Mouse (Mus musculus) hindbrain, embryonic 16.5 days (tissue): ENCODE data around the gene Gtf2ird2. TPM values are rescaled to one million over a fixed set of nuclear protein-coding genes. Genes with fewer than 3 reads are reported as not detected.

ENCODE experiments used
- ATAC-seq: fragments of 200-750 bp; cut with Nextera tagmentation; 2 replicates; pipeline ENCODE4 v1.8.0; 2017; ENCODE audit warnings: moderate TSS enrichment, moderate library complexity
- H3K27ac ChIP-seq: fragments of 300-500 bp; sonication (generic); 2 replicates; pipeline ENCODE4 v1.5.1; 2014; ENCODE audit warnings: low read depth, mild to moderate bottlenecking, control low read depth, low read length, moderate library complexity
- H3K27me3 ChIP-seq: fragments of 300-500 bp; sonication (generic); replicated peaks from 2 replicates; pipeline ENCODE4 v1.6.1; 2014; ENCODE audit warnings: low read length; ENCODE audit not compliant: control insufficient read depth, insufficient read depth
- H3K36me3 ChIP-seq: fragments of 300-500 bp; sonication (generic); 2 replicates; pipeline ENCODE4 v1.6.1; 2014; ENCODE audit warnings: mild to moderate bottlenecking, low read length, moderate library complexity, mixed read lengths; ENCODE audit not compliant: control insufficient read depth, insufficient read depth
- H3K4me1 ChIP-seq: fragments of 300-500 bp; sonication (generic); 2 replicates; pipeline ENCODE4 v1.6.1; 2014; ENCODE audit warnings: low read depth, low read length; ENCODE audit not compliant: control insufficient read depth, insufficient read depth
- H3K4me2 ChIP-seq: fragments of 300-500 bp; sonication (generic); 2 replicates; pipeline ENCODE4 v1.6.1; 2014; ENCODE audit warnings: mild to moderate bottlenecking, low read length, control low read depth, moderate library complexity
- H3K4me3 ChIP-seq: fragments of 300-500 bp; sonication (generic); 2 replicates; pipeline ENCODE4 v1.5.1; 2014; ENCODE audit warnings: mild to moderate bottlenecking, low read length, control low read depth, moderate library complexity
- H3K9ac ChIP-seq: fragments of 300-500 bp; sonication (generic); 2 replicates; pipeline ENCODE4 v1.6.1; 2014; ENCODE audit warnings: low read depth, mild to moderate bottlenecking, control low read depth, low read length, moderate library complexity
- H3K9me3 ChIP-seq: fragments of 300-500 bp; sonication (generic); 2 replicates; pipeline ENCODE4 v1.6.1; 2014; ENCODE audit warnings: mild to moderate bottlenecking, low read length, moderate library complexity; ENCODE audit not compliant: control insufficient read depth
- WGBS: fragments of 180-500 bp; shearing (Covaris S2); extraction: QIAGEN DNeasy Blood & Tissue Kit; methylation state at CpG from one replicate; pipeline ENCODE4 v1.1.7; 2014; 5-methylcytosine and 5-hydroxymethylcytosine counted together
- polyA plus RNA-seq: library from polyadenylated mRNA; unstranded; fragments of >200 nt; fragmentation: Nextera tagmentation; extraction: Ambion mirVana; gene quantifications from 2 replicates; pipeline ENCODE4 v1.2.1, GENCODE M21; 2015

Gtf2ird2 gene
- 12.5 and 14.0 TPM in 2 replicates for polyA plus RNA-seq

DNA sequence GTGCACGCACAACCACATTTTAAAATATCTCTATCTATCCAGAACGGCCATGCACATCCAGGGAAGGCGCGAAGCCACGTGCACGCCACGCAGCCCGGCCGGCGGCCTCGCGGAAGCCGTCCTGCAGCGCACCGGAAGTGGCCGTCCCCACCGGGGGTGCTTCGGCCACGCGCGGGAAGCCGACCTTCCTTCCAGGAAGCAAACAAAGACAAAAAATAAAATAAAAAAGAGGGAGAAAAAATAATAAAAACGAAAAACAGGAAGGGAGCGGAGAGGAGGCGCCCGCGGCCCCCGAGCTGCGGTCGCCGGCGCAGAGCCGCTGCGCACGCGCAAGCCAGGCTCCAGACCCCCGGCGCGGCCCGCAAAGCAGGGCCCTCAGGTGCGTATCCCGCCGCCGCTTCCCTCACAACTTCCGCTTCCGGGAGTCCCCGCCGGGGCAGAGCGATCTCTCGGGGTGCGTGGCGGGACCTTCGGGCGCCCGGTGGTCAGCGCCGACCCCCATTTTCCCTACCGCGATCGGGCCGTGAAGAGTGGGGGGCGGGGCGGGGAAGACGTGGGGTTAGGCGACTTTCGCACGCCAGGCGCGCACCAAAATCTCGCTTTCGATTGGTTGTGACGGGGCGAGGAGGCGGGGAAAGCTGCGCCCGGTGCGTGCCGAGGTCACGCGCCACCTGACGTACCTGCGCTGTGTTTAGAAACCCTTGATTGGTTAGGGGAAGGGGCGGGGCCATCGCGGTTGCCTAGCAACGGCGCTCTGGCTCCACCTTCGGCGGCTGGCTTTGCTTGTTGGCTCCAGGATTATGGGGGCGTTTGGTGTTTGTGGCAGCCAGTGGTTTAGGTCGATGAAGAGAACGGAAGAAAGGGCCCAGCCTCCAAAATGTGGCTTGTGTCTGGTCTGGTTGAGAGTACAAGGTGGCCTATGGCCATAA lies at the start of gene Gtf2ird2:
Gene Gtf2ird2 (plus strand): TSS at position 140 of the 929 bp plus-strand sequence.
- under 1% methylated on average over 85 of the region's 92 CpGs for WGBS

DNA sequence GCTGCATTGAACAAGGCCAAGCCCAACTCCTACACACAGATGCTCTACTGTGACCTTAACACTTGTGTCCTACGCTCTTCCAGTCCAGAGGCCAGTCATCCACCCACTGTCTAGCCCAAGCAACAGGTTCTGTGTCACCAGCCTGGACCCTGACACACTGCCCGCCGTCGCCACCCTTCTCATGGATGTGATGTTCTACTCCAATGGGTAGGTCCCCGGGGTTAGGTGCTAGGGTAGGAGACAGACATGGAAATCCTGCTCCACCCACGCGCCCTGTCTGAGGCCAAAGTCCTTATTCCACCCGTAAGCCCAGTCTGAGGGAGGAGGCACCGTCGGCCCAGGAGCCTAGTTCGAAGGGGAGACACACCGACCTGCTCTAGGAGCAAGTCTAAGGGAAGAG lies 47.8 kb upstream of the Gtf2ird2 start:
- ATAC-seq, result no peak
- Histone ChIP-seq H3K4me2 (no peak overlapping the region), H3K9me3 (no peaks in the 10 kb centered on the region), H3K27ac (no peak overlapping the region), H3K36me3 (peaks cover 31% of the 10 kb centered on the region), H3K9ac (no peak overlapping the region), H3K4me1 (peaks cover 6% of the 10 kb centered on the region), H3K27me3 (no peaks in the 10 kb centered on the region), H3K4me3 (no peak overlapping the region)
- 94% methylated on average over 12 of the region's 12 CpGs for WGBS

More for the DNA sequence above, at the start of gene Gtf2ird2:
- Histone ChIP-seq H3K4me1 (peaks cover 16% of the 10 kb centered on the region), H3K27me3 (no peaks in the 10 kb centered on the region), H3K36me3 (no peaks in the 10 kb centered on the region), H3K27ac (peak within 1 kb of the TSS; percentile 98), H3K9me3 (no peaks in the 10 kb centered on the region), H3K9ac (peak within 1 kb of the TSS; percentile 89), H3K4me2 (peak within 1 kb of the TSS; percentile 94), H3K4me3 (peak within 1 kb of the TSS; percentile 82)
- peak; percentile 96 for ATAC-seq

- Histone ChIP-seq H3K9ac (no peak overlapping the region), H3K36me3 (peaks cover 42% of the 10 kb centered on the region), H3K27ac (no peak overlapping the region), H3K9me3 (no peaks in the 10 kb centered on the region), H3K4me3 (no peak overlapping the region), H3K27me3 (no peaks in the 10 kb centered on the region), H3K4me2 (no peak overlapping the region), H3K4me1 (no peaks in the 10 kb centered on the region)
- no peak for ATAC-seq
- WGBS, result 92% methylated on average over 5 of the region's 5 CpGs
These were observed 45.9 kb upstream of the Gtf2ird2 start for GRCm38 (mm10) chr5:134137933-134138332.

GRCm38 (mm10) chr5:134139429-134139828 lies 44.4 kb upstream of the Gtf2ird2 start:
- H3K9ac ChIP-seq, result no peak overlapping the region
- ATAC-seq, result no peak
- no peaks in the 10 kb centered on the region for H3K9me3 ChIP-seq
- no peak overlapping the region for H3K4me3 ChIP-seq
- no peaks in the 10 kb centered on the region for H3K27me3 ChIP-seq
- peaks cover 43% of the 10 kb centered on the region for H3K36me3 ChIP-seq
- H3K4me2 ChIP-seq, result no peak overlapping the region
- no peaks in the 10 kb centered on the region for H3K4me1 ChIP-seq
- WGBS, result 87% methylated on average over 6 of the region's 6 CpGs
- no peak overlapping the region for H3K27ac ChIP-seq

DNA sequence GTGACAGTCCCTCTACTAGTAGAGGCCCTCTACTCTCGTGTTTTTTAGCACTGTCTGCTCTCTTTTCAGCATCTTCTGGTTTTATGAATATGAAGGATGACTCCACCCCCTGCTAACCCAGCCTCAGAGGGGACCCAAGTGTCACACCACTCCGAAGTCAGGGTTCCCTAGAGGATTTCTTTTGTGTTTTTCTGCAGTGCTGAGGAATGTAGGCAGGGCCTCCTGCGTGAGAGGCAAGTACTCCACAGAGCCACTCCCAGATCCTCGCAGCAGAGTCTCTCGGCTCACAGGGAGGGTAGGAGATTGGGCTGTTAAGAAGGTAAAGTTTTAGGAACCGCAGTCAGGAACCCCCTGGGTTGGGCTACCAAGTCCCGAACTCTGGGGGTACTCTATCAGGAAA lies 42.6 kb upstream of the Gtf2ird2 start:
- H3K36me3 ChIP-seq, result peaks cover 35% of the 10 kb centered on the region
- no peaks in the 10 kb centered on the region for H3K9me3 ChIP-seq
- H3K4me1 ChIP-seq, result no peaks in the 10 kb centered on the region
- WGBS, result 77% methylated on average over 7 of the region's 7 CpGs
- no peak overlapping the region for H3K4me2 ChIP-seq
- no peak for ATAC-seq
- no peak overlapping the region for H3K9ac ChIP-seq
- no peak overlapping the region for H3K27ac ChIP-seq
- no peaks in the 10 kb centered on the region for H3K27me3 ChIP-seq
- H3K4me3 ChIP-seq, result no peak overlapping the region

DNA sequence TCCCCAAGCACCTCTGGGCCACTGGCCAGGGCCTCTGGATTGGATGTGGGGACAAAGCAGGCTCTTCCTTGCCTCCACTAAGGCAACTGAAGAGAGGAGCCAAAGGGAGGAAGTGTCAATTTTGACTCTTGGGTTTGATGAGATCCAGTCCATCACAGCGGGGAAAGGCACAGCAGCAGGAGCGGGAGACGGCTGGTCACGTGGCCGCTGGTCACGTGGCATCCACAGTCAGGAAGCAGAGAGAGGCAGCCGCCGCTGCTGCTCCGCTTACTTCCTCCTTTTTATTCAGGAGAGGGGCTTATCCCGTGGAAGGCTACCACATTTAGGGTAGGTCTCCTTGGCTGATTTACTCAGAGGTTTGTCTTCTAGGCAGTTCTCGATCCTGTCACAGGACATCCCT lies 41.4 kb upstream of the Gtf2ird2 start:
- WGBS, result 86% methylated on average over 11 of the region's 11 CpGs
- Histone ChIP-seq H3K27me3 (no peaks in the 10 kb centered on the region), H3K4me1 (no peaks in the 10 kb centered on the region), H3K4me3 (no peak overlapping the region), H3K36me3 (peaks cover 27% of the 10 kb centered on the region), H3K9ac (no peak overlapping the region), H3K4me2 (no peak overlapping the region), H3K9me3 (no peaks in the 10 kb centered on the region), H3K27ac (no peak overlapping the region)
- no peak for ATAC-seq

DNA sequence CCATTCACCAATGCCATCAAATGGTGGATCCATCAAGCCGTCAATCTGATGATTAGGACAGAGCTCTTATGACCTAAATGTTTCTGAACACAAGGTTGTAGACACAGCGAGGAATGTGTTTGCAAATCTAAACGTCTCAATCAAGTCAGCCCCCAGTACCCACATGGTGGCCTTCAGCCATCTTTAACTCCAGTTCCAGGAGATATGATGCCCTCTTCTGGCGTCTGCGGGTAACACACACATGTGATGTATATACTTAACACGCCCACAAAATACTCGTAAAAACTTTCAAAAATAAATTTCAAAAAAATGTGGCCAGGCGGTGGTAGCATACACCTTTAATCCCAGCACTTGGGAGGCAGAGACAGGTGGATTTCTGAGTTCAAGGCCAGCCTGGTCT lies 38.8 kb upstream of the Gtf2ird2 start:
- H3K9ac ChIP-seq, result no peak overlapping the region
- peaks cover 22% of the 10 kb centered on the region for H3K36me3 ChIP-seq
- 98% methylated on average over 8 of the region's 8 CpGs for WGBS
- H3K4me1 ChIP-seq, result no peaks in the 10 kb centered on the region
- H3K27me3 ChIP-seq, result no peaks in the 10 kb centered on the region
- H3K9me3 ChIP-seq, result no peaks in the 10 kb centered on the region
- H3K4me2 ChIP-seq, result no peak overlapping the region
- no peak overlapping the region for H3K4me3 ChIP-seq
- H3K27ac ChIP-seq, result no peak overlapping the region
- ATAC-seq, result no peak

GRCm38 (mm10) chr5:134147194-134147753 lies 36.5 kb upstream of the Gtf2ird2 start:
- no peak overlapping the region for H3K9ac ChIP-seq
- WGBS, result 86% methylated on average over 10 of the region's 10 CpGs
- no peak overlapping the region for H3K4me2 ChIP-seq
- H3K27ac ChIP-seq, result no peak overlapping the region
- no peaks in the 10 kb centered on the region for H3K9me3 ChIP-seq
- H3K4me1 ChIP-seq, result no peaks in the 10 kb centered on the region
- no peak overlapping the region for H3K4me3 ChIP-seq
- peaks cover 20% of the 10 kb centered on the region for H3K36me3 ChIP-seq
- no peak for ATAC-seq
- H3K27me3 ChIP-seq, result no peaks in the 10 kb centered on the region

DNA sequence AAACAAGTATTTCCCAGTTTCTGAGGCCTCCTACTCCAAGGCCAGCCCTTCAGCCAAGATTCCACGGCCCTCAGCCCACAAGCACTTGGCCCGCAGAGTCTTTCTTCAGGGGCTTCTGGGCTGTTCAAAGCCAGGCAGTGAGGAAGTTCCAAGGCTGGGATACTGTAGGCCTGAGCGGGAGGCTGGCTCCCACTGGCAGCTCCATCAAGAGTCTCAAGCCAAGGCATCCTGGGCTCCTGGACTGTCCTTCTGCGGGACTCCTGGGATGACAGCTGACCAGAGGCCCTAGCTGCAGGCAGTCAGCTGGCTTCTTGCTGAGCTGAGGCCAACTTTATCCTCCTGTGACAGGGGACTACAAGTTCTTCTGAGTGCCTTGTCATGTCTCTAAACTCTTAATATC lies 35.7 kb upstream of the Gtf2ird2 start:
- WGBS, result 85% methylated on average over 4 of the region's 4 CpGs
- H3K9ac ChIP-seq, result no peak overlapping the region
- peaks cover 15% of the 10 kb centered on the region for H3K36me3 ChIP-seq

More for the DNA sequence above, 35.7 kb upstream of the Gtf2ird2 start:
- no peak overlapping the region for H3K4me3 ChIP-seq
- no peak overlapping the region for H3K27ac ChIP-seq
- H3K27me3 ChIP-seq, result no peaks in the 10 kb centered on the region
- no peak overlapping the region for H3K4me2 ChIP-seq
- no peaks in the 10 kb centered on the region for H3K4me1 ChIP-seq
- no peak for ATAC-seq
- no peaks in the 10 kb centered on the region for H3K9me3 ChIP-seq
